Mouse (Mus musculus) c-Kit-positive CD71-positive TER-119-positive erythroid progenitor cells, embryonic 14.5 days (primary cell): ENCODE results near the gene Gemin2.

Experiments
- DNase-seq: peaks from one replicate; pipeline ENCODE4 v3.0.0-alpha.2; 2013; ENCODE audit warnings: low spot score

Gemin2 gene

GRCm38 (mm10) chr12:59013234-59013633 lies at the start of gene Gemin2:
TSS of gene Gemin2 (plus strand) at chr12:59013393.
- peak; percentile 89 for DNase-seq

- peak; percentile 6 for DNase-seq
These were observed 48.6 kb upstream of the Gemin2 start for GRCm38 (mm10) chr12:58964583-58964982.

GRCm38 (mm10) chr12:58976966-58977365 lies 36.2 kb upstream of the Gemin2 start:
- no peak for DNase-seq

- DNase-seq: peak; percentile 34
These were observed 32.0 kb upstream of the Gemin2 start for GRCm38 (mm10) chr12:58981178-58981661.

GRCm38 (mm10) chr12:58985766-58986165 lies 27.4 kb upstream of the Gemin2 start:
- no peak for DNase-seq

- peak; percentile 16 for DNase-seq
These were observed 2.7 kb upstream of the Gemin2 start for GRCm38 (mm10) chr12:59010482-59010881.

GRCm38 (mm10) chr12:59011275-59011843 lies 1.8 kb upstream of the Gemin2 start:
- no peak for DNase-seq

- peak; percentile 99 for DNase-seq
These were observed 1.1 kb upstream of the Gemin2 start, which contains the start of gene Sec23a for GRCm38 (mm10) chr12:59011844-59012709. TSS of gene Sec23a (minus strand) at chr12:59012017.

- DNase-seq: peak; percentile 58
These were observed 492 bp upstream of the Gemin2 start for GRCm38 (mm10) chr12:59012710-59013091.

GRCm38 (mm10) chr12:59017970-59018369 lies 4.8 kb downstream of the Gemin2 start:
- no peak for DNase-seq

GRCm38 (mm10) chr12:59019891-59020290 lies 6.7 kb downstream of the Gemin2 start:
- DNase-seq: no peak

GRCm38 (mm10) chr12:59021306-59021705 lies 8.1 kb downstream of the Gemin2 start:
- DNase-seq: no peak

- peak; percentile 54 for DNase-seq
These were observed 18.9 kb downstream of the Gemin2 start for GRCm38 (mm10) chr12:59032101-59032500.

- DNase-seq: no peak
These were observed 26.2 kb downstream of the Gemin2 start for GRCm38 (mm10) chr12:59039162-59039970.

- peak; percentile 80 for DNase-seq
These were observed 27.0 kb downstream of the Gemin2 start for GRCm38 (mm10) chr12:59039971-59040844.

GRCm38 (mm10) chr12:59040851-59041250 lies 27.7 kb downstream of the Gemin2 start:
- DNase-seq: no peak

GRCm38 (mm10) chr12:59052470-59052869 lies 39.3 kb downstream of the Gemin2 start:
- DNase-seq: no peak

- peak; percentile 49 for DNase-seq
These were observed 40.0 kb downstream of the Gemin2 start for GRCm38 (mm10) chr12:59053166-59053565.

- DNase-seq: no peak
These were observed 40.8 kb downstream of the Gemin2 start for GRCm38 (mm10) chr12:59053976-59054375.

- DNase-seq: no peak
These were observed 42.1 kb downstream of the Gemin2 start for GRCm38 (mm10) chr12:59055196-59055850.

GRCm38 (mm10) chr12:59056222-59056621 lies 43.0 kb downstream of the Gemin2 start:
- DNase-seq: no peak
